Mouse (Mus musculus): Measurements from ENCODE around the gene Nectin2. TPM values are rescaled to one million over a fixed set of nuclear protein-coding genes. Genes with fewer than 3 reads are reported as not detected.

Gene Nectin2
- total and polyA plus RNA-seq, 3 experiments: 29.4 to 41.4 (median 30.2) TPM

GRCm38 (mm10) chr7:19716055-19716682 is 34.1 kb downstream of the Nectin2 start:
- Histone ChIP-seq H3K79me2 (replicated peaks; ENCODE audit: control insufficient read depth, insufficient read depth, low read length) (no peaks in the 10 kb centered on the region), H3K27me3 (ENCODE audit: control insufficient read depth, insufficient read depth, low read length) (no peaks in the 10 kb centered on the region), H3K27ac (peak overlapping the region; percentile 91), H3K9ac (ENCODE audit: low read depth, low read length) (peak overlapping the region; percentile 7; the same call in 1 of the 2 replicates), H3K4me1 (ENCODE audit: control insufficient read depth, insufficient read depth, low read length) (peaks cover 2% of the 10 kb centered on the region), H3K36me3 (ENCODE audit: control insufficient read depth, insufficient read depth, low read length) (no peaks in the 10 kb centered on the region), H3K4me3 (peak overlapping the region; percentile 64)
- no peak for DNase-seq
- WGBS: 4% methylated on average over 18 of the region's 18 CpGs
- intact Hi-C loops (cut with DNase I): no loop called here
- no peak for TF ChIP-seq POLR2A (IDR thresholded peaks at IDR 0.05; ENCODE audit: insufficient read depth, low read depth, low read length)
- peak; percentile 29; the same call in 1 of the 2 replicates for TF ChIP-seq EP300 (IDR thresholded peaks at IDR 0.05; ENCODE audit: insufficient read depth, low read depth, low read length)

GRCm38 (mm10) chr7:19715239-19716054 is 34.8 kb downstream of the Nectin2 start, which contains the start of gene Tomm40:
Gene Tomm40, minus strand, starts transcription at chr7:19715438.
- peak within 1 kb of the TSS; percentile 91 for H3K27ac ChIP-seq
- H3K79me2 ChIP-seq (replicated peaks; ENCODE audit: control insufficient read depth, insufficient read depth, low read length): no peaks in the 10 kb centered on the region
- WGBS: under 1% methylated on average over 59 of the region's 59 CpGs
- H3K4me3 ChIP-seq: peak within 1 kb of the TSS; percentile 82
- TF ChIP-seq CTCF (IDR thresholded peaks at IDR 0.05) (no peak), POLR2A (IDR thresholded peaks at IDR 0.05; ENCODE audit: insufficient read depth, low read depth, low read length) (peak; percentile 71)
- no peaks in the 10 kb centered on the region for H3K27me3 ChIP-seq (ENCODE audit: control insufficient read depth, insufficient read depth, low read length)
- peak; percentile 96 to 99 for DNase-seq
- intact Hi-C loops (cut with DNase I): loop anchor here (1.0 kb wide), 1 partner anchor 34 kb away; no protein-coding TSS in a partner anchor
- H3K4me1 ChIP-seq (ENCODE audit: control insufficient read depth, insufficient read depth, low read length): peaks cover 2% of the 10 kb centered on the region
- H3K9ac ChIP-seq (ENCODE audit: low read depth, low read length): peak within 1 kb of the TSS; percentile 83
- H3K36me3 ChIP-seq (ENCODE audit: control insufficient read depth, insufficient read depth, low read length): no peaks in the 10 kb centered on the region

- Histone ChIP-seq H3K4me3 (peak overlapping the region; percentile 82), H3K79me2 (replicated peaks; ENCODE audit: control insufficient read depth, insufficient read depth, low read length) (no peaks in the 10 kb centered on the region), H3K27ac (peak overlapping the region; percentile 84), H3K36me3 (ENCODE audit: control insufficient read depth, insufficient read depth, low read length) (no peaks in the 10 kb centered on the region), H3K27me3 (ENCODE audit: control insufficient read depth, insufficient read depth, low read length) (no peaks in the 10 kb centered on the region), H3K4me1 (ENCODE audit: control insufficient read depth, insufficient read depth, low read length) (peaks cover 2% of the 10 kb centered on the region), H3K9ac (ENCODE audit: low read depth, low read length) (peak overlapping the region; percentile 83)
- intact Hi-C loops (cut with DNase I): loop anchor here (1.0 kb wide), 1 partner anchor 34 kb away; no protein-coding TSS in a partner anchor
- WGBS: under 1% methylated on average over 39 of the region's 39 CpGs
- TF ChIP-seq POLR2A (IDR thresholded peaks at IDR 0.05; ENCODE audit: insufficient read depth, low read depth, low read length) (no peak), CTCF (IDR thresholded peaks at IDR 0.05) (no peak), EP300 (IDR thresholded peaks at IDR 0.05; ENCODE audit: insufficient read depth, low read depth, low read length) (no peak)
- DNase-seq: no peak
Measured at GRCm38 (mm10) chr7:19714836-19715235, 35.4 kb downstream of the Nectin2 start.

- Histone ChIP-seq H3K27ac (no peak overlapping the region), H3K79me2 (replicated peaks; ENCODE audit: control insufficient read depth, insufficient read depth, low read length) (no peaks in the 10 kb centered on the region), H3K4me1 (ENCODE audit: control insufficient read depth, insufficient read depth, low read length) (peaks cover 2% of the 10 kb centered on the region), H3K4me3 (no peak overlapping the region), H3K36me3 (ENCODE audit: control insufficient read depth, insufficient read depth, low read length) (no peaks in the 10 kb centered on the region), H3K9ac (ENCODE audit: low read depth, low read length) (no peak overlapping the region), H3K27me3 (ENCODE audit: control insufficient read depth, insufficient read depth, low read length) (no peaks in the 10 kb centered on the region)
- DNase-seq: no peak
- intact Hi-C loops (cut with DNase I): loop anchor here (1.0 kb wide), 1 partner anchor 44 kb away; no protein-coding TSS in a partner anchor
- 88% methylated on average over 9 of the region's 9 CpGs for WGBS
- no peak for TF ChIP-seq POLR2A (IDR thresholded peaks at IDR 0.05; ENCODE audit: insufficient read depth, low read depth, low read length)
- no peak for TF ChIP-seq EP300 (IDR thresholded peaks at IDR 0.05; ENCODE audit: insufficient read depth, low read depth, low read length)
- TF ChIP-seq CTCF (IDR thresholded peaks at IDR 0.05): no peak
Measured at GRCm38 (mm10) chr7:19713598-19713997, 36.7 kb downstream of the Nectin2 start.

GRCm38 (mm10) chr7:19713196-19713595 is 37.1 kb downstream of the Nectin2 start:
- intact Hi-C loops (cut with DNase I): loop anchor here (1.0 kb wide), 1 partner anchor 44 kb away; no protein-coding TSS in a partner anchor
- no peaks in the 10 kb centered on the region for H3K79me2 ChIP-seq (replicated peaks; ENCODE audit: control insufficient read depth, insufficient read depth, low read length)
- H3K9ac ChIP-seq (ENCODE audit: low read depth, low read length): no peak overlapping the region
- 36% methylated on average over 4 of the region's 4 CpGs for WGBS
- DNase-seq: no peak
- H3K36me3 ChIP-seq (ENCODE audit: control insufficient read depth, insufficient read depth, low read length): no peaks in the 10 kb centered on the region
- H3K4me3 ChIP-seq: no peak overlapping the region
- H3K4me1 ChIP-seq (ENCODE audit: control insufficient read depth, insufficient read depth, low read length): peaks cover 2% of the 10 kb centered on the region
- TF ChIP-seq CTCF (IDR thresholded peaks at IDR 0.05) (peak; percentile 67), EP300 (IDR thresholded peaks at IDR 0.05; ENCODE audit: insufficient read depth, low read depth, low read length) (no peak)
- no peak overlapping the region for H3K27ac ChIP-seq
- H3K27me3 ChIP-seq (ENCODE audit: control insufficient read depth, insufficient read depth, low read length): no peaks in the 10 kb centered on the region

GRCm38 (mm10) chr7:19712414-19712813 is 37.9 kb downstream of the Nectin2 start:
- Histone ChIP-seq H3K4me3 (no peak overlapping the region), H3K27me3 (ENCODE audit: control insufficient read depth, insufficient read depth, low read length) (no peaks in the 10 kb centered on the region), H3K27ac (no peak overlapping the region), H3K4me1 (ENCODE audit: control insufficient read depth, insufficient read depth, low read length) (peaks cover 2% of the 10 kb centered on the region), H3K36me3 (ENCODE audit: control insufficient read depth, insufficient read depth, low read length) (no peaks in the 10 kb centered on the region), H3K79me2 (replicated peaks; ENCODE audit: control insufficient read depth, insufficient read depth, low read length) (no peaks in the 10 kb centered on the region), H3K9ac (ENCODE audit: low read depth, low read length) (no peak overlapping the region)
- intact Hi-C loops (cut with DNase I): no loop called here
- peak; percentile 68 for TF ChIP-seq CTCF (IDR thresholded peaks at IDR 0.05)
- TF ChIP-seq POLR2A (IDR thresholded peaks at IDR 0.05; ENCODE audit: insufficient read depth, low read depth, low read length): no peak
- no peak for TF ChIP-seq EP300 (IDR thresholded peaks at IDR 0.05; ENCODE audit: insufficient read depth, low read depth, low read length)
- no peak for DNase-seq
- 57% methylated on average over 4 of the region's 4 CpGs for WGBS
